Mouse (Mus musculus) adrenal gland, adult (tissue): ENCODE measurements around the gene Vmo1.
"Not testable (repeated sequence)": the region's sequence is repeated elsewhere in the genome, so short reads cannot be mapped to it uniquely, and the experiment has no call there.

Experiments used
- DNase-seq, 2 experiments: peaks; one replicate each; pipeline ENCODE4 v3.0.0; 2022 to 2023; ENCODE audit warnings: low spot score in 1 of 2; ENCODE audit not compliant: inconsistent age in 2 of 2

Vmo1 gene

DNA sequence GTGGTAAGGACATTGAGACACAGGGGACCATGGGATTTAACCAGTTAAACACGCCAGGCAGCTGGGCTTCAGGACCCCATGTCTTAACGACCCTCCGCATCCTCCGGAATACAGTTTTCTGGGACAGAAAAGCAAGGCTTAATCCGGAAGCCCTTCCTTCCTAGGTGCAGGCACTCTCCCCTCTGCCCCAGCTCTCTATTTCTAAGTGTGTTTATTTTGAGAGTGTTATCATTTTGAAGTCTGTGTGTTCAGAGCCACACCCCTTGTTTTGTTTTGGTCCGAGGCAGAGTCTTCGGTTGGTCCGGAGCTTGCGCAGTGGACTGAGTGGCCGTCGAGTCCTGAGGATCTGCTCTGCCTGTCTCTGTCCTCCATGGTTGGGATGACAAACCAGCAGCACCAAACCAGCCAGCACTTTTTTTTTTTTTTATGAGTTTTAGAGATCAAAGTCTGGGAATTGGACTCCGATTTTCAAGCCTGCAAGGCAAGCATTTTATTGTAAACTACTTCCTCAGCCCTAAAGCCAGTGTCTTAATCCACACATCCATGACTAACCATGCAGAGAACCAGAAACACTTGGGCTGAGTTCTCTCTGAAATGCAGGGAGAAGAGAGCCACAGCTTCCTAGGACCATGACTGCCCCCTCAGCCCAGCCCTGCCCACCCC lies 39.4 kb downstream of the Vmo1 start:
- no peak for DNase-seq

DNA sequence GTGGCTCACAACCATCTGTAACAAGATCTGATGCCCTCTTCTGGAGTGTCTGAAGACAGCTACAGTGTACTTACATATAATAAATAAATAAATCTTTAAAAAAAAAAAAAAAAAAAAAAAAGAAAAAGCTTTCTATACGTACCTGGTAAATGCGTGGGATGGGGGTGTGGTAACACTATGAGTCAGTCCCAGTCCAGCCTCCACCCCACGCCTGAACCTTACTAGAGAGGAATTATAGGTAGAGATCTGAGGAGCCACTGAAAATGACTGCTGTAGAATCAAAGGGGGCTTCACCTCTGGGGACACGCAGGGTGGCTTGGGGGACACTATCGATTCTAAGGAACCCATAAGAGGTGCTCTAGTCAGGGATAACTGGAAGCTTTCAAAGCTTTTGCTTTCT lies 41.1 kb downstream of the Vmo1 start:
- DNase-seq: not testable (repeated sequence)

DNA sequence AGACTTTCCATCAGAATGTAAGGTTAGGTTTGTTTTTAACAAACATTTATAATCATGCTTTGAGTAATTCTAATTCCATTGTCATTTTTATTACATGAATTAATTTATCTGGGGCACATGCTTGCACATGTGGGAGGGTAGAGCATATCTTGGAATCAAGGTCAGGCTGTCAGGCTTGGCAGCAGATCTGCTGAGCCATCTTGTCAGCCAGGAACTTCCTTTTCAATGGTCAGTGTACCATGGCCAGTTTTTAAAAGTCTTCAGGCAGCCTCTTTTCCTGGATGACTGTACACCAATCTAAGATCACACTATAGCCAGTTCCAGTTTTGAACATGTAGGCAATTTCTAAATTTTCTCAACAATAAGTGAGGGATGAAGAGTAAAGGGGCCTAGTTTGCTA lies 41.7 kb downstream of the Vmo1 start:
- DNase-seq: peak; percentile 42 to 75

DNA sequence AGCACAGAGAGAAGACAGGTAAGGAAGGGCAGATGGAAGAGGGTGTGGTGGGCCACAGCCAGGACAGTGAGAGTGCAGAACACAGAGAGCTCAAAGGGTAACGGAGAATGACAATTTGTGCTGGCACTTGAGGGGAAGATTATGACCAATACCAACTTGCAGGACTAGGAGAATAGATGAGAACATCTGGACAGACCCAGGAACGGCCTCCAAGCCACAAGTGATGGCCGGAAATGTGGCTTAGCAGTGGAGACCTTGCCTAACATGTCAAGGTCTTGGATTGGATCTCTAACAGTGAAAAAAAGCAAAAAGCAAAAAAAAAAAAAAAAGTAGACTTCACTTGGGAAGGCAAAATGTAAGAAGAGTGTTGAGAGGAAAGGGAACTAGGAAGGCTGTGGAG lies 44.7 kb downstream of the Vmo1 start:
- peak in 1 of 2 experiments; percentile 54 for DNase-seq

DNA sequence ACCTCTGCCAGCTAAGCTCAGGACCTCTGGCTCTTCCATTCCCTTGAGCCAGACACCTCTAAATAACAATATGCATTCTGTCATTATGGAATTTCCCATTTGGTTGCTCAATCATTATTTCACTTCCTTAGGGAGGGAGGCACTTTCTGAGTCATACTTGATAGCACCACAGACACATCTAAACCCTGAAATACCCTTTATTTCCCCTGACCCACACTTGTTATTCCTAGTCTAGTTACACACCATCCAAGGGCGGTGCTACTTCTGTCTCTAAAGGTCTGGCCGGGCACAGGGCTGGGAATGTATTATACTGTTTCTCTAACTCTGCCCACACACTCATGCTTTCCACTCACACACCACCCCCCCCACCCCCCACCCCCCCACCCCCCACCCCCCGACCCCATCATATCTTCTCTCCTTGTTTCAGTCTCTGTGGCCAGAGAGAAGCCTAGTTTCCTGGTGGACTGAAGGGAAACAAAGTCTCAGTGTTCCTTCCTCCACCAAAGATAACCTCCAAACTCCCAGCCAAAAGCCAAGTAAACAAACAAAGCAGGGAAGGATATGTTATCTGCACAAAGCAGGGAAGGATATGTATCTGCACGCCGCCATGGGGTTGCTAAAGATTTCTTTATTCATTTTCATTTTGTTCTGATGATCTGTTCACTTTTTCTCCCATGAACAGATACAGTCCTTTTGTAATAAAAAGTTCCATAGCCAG lies 46.4 kb downstream of the Vmo1 start:
- no peak for DNase-seq

DNA sequence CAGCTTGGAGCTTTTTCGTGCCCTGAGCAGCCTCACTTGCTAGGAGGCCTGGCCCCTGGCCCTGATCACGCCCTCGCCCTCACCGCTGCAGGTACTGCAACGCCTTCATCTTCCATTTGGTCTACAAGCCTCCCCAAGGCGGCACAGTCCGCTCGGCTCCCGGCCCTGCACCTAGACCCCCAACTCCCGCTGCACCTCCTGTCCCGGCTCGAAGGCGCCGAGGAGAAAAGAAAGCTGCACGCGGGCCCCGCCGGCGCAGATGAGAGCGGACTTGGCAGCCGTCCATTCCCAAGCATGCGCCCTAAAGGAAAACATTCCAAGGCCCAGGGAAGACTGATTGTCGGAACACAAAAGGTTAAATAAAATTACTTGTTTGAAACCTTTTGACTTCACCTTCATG lies 48.6 kb downstream of the Vmo1 start:
- peak in 1 of 2 experiments; percentile 68 for DNase-seq

DNA sequence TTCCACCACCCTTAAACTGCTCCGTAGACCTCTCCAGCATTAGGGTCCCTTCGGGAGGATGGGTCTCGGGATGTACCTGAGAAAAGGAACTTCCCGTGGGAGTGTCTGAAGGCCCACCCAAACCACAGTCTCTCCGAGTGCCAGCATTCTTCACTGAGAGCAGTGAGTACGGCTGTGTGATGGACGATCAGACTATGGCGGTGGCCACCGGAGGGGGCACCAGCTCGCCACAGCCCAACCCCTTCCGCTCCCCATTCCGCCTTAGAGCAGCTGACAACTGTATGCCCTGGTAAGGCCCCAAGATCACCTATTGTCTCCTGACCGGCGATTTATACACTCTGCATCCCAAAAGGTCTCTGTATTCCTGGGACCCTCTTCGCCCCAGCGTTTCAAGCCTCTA lies 49.2 kb downstream of the Vmo1 start:
- no peak for DNase-seq

DNA sequence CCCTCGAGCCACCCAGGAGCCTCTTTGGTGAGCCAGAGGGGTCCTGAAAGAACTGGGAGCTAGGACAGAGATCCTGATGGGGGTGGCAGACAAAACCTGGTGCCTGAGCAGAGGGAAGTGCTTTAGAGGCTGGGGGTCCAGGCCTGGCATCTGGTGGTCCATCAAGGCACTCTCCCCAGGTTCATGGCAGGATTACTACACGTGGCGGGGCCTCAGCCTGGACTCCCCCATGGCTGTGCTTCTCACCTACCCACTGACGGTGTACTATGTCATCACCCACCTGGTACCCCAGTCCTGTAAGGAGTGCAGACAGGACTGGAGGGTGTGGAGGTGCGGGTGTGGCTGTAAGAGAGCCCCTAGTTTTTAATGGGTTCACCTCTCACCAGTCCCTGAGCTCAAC lies 50.4 kb downstream of the Vmo1 start:
- DNase-seq: no peak
